Comparison of ENCODE assay signal across 8 mouse cellular contexts in the genomic region with DNA sequence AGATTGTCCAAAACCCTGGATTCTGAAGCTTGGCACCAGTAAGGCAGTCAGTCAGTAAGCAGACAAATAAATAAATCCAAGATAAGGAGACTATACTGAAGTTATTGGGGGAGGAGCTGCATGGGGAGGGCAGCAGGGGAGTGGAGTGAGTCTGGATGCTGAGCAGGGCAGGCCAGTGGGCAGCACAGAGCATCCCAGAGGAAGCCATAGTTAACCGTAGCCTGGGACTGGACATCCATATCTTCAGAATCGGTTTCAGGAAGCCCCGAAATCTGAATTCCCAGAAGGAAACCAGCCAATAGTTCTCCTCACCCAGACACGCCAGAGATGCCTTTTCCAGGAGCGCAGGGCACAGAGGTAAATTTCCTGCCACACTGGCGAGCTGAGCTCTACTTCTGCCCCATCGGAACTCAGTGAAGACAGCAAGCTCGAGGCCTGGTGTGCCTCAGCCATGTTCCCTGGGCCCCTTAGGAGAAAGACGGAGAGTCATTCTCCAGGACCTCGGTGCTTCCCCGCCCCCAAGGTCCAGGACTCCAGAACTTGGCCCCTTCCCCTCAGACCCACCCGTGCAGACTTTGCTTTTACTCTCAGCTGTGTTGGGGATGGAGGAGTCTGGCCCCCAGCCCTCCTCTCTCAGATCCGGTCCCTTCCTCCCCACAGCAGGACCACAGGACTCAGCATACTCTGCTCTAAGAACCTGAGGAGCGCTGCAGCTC. TPM values are rescaled to one million over a fixed set of nuclear protein-coding genes. Genes with fewer than 3 reads are reported as not detected.
DNase-seq lines count a peak whose midpoint lies in the region; ATAC-seq and TF ChIP-seq lines count a peak whose summit lies in the region.

No protein-coding gene starts in this region.

- H3K4me3 ChIP-seq in layer of hippocampus, adult 2 months, result peak overlapping the region; percentile 94
- H3K4me3 ChIP-seq in embryonic facial prominence, embryonic 14.5 days (ENCODE audit: low read depth, low read length), result peak overlapping the region; percentile 51
- peak overlapping the region; percentile 42 for H3K4me3 ChIP-seq in intestine, postnatal 0 days (ENCODE audit: low read depth, low read length)
- H3K4me3 ChIP-seq in neural tube, embryonic 15.5 days (replicated peaks), result peak overlapping the region; percentile 60

- no peak for DNase-seq in layer of hippocampus, adult 2 months (ENCODE audit: low spot score in 2 of 2)
- DNase-seq in layer of hippocampus, adult 9-11 months, result no peak
- no peak for DNase-seq in embryonic facial prominence, embryonic 14.5 days (ENCODE audit: low spot score)
- DNase-seq in adrenal gland, adult 8-10 months, result no peak
- no peak for DNase-seq in layer of hippocampus, postnatal 10 days (ENCODE audit: low spot score in 2 of 2)

- no peaks in the 10 kb centered on the region for H3K27me3 ChIP-seq in embryonic facial prominence, embryonic 14.5 days (replicated peaks; ENCODE audit: control insufficient read depth, insufficient read depth, low read length)
- no peaks in the 10 kb centered on the region for H3K27me3 ChIP-seq in intestine, postnatal 0 days (replicated peaks; ENCODE audit: control insufficient read depth, insufficient read depth, low read length)
- H3K27me3 ChIP-seq in neural tube, embryonic 15.5 days (replicated peaks), result no peaks in the 10 kb centered on the region

- WGBS in embryonic facial prominence, embryonic 14.5 days, result 37% methylated on average over 13 of the region's 14 CpGs
- 48% methylated on average over 14 of the region's 14 CpGs for WGBS in intestine, postnatal 0 days
- 35% methylated on average over 14 of the region's 14 CpGs for WGBS in neural tube, embryonic 15.5 days

- H3K36me3 ChIP-seq in embryonic facial prominence, embryonic 14.5 days (ENCODE audit: control insufficient read depth, insufficient read depth, low read length), result peaks cover 35% of the 10 kb centered on the region
- peaks cover 30% of the 10 kb centered on the region for H3K36me3 ChIP-seq in intestine, postnatal 0 days (ENCODE audit: control insufficient read depth, insufficient read depth)
- H3K36me3 ChIP-seq in neural tube, embryonic 15.5 days, result peaks cover 27% of the 10 kb centered on the region

- H3K9me3 ChIP-seq in embryonic facial prominence, embryonic 14.5 days (ENCODE audit: control insufficient read depth, low read length), result no peaks in the 10 kb centered on the region
- no peaks in the 10 kb centered on the region for H3K9me3 ChIP-seq in intestine, postnatal 0 days (ENCODE audit: control insufficient read depth)
- H3K9me3 ChIP-seq in neural tube, embryonic 15.5 days (replicated peaks), result no peaks in the 10 kb centered on the region

- H3K4me2 ChIP-seq in embryonic facial prominence, embryonic 14.5 days (ENCODE audit: low read depth, low read length), result peak overlapping the region; percentile 69
- H3K4me2 ChIP-seq in intestine, postnatal 0 days (replicated peaks; ENCODE audit: low read depth), result peak overlapping the region; percentile 63
- H3K4me2 ChIP-seq in neural tube, embryonic 15.5 days, result peak overlapping the region; percentile 92

- TF ChIP-seq CTCF in layer of hippocampus, adult 2 months (conservative IDR thresholded peaks at IDR 0.05), result no peak
- TF ChIP-seq CTCF in intestine, postnatal 0 days (IDR thresholded peaks at IDR 0.05; ENCODE audit: low read depth), result no peak

- H3K4me1 ChIP-seq in embryonic facial prominence, embryonic 14.5 days (ENCODE audit: control insufficient read depth, insufficient read depth, low read length), result peaks cover 8% of the 10 kb centered on the region
- H3K4me1 ChIP-seq in intestine, postnatal 0 days (replicated peaks; ENCODE audit: control insufficient read depth, insufficient read depth, low read length), result peaks cover 4% of the 10 kb centered on the region; the same call in 1 of the 2 replicates
- H3K4me1 ChIP-seq in neural tube, embryonic 15.5 days, result peaks cover 54% of the 10 kb centered on the region

- peak overlapping the region; percentile 65 for H3K9ac ChIP-seq in embryonic facial prominence, embryonic 14.5 days (ENCODE audit: low read depth, low read length)
- no peak overlapping the region for H3K9ac ChIP-seq in intestine, postnatal 0 days (ENCODE audit: low read depth, low read length)
- peak overlapping the region; percentile 73 for H3K9ac ChIP-seq in neural tube, embryonic 15.5 days (replicated peaks)

- H3K27ac ChIP-seq in layer of hippocampus, adult 2 months, result peak overlapping the region; percentile 96
- peak overlapping the region; percentile 82 for H3K27ac ChIP-seq in embryonic facial prominence, embryonic 14.5 days (replicated peaks; ENCODE audit: low read depth, low read length)
- H3K27ac ChIP-seq in intestine, postnatal 0 days (ENCODE audit: low read depth, low read length), result no peak overlapping the region
- H3K27ac ChIP-seq in neural tube, embryonic 15.5 days (replicated peaks), result peak overlapping the region; percentile 97

- ATAC-seq in embryonic facial prominence, embryonic 14.5 days (ENCODE audit: low read depth), result no peak
- ATAC-seq in intestine, postnatal 0 days, result no peak
- no peak for ATAC-seq in neural tube, embryonic 15.5 days (ENCODE audit: low FRiP score)
- ATAC-seq in monocyte, adult 5-6 weeks (replicated peaks; ENCODE audit: insufficient number of reproducible peaks, low FRiP score, low TSS enrichment, poor library complexity, severe bottlenecking), result no peak

RNA-seq across cellular contexts. Expression of gene Cpt1c, which starts 1.1 kb away (rescaled TPM):
- total RNA-seq in layer of hippocampus, adult 2 months (2021), result 100 to 1,000 TPM; 138 to 140 TPM
- 22.4 and 31.1 TPM in 2 replicates for polyA plus RNA-seq in embryonic facial prominence, embryonic 14.5 days (2014; fragmentation: Nextera tagmentation; extraction: Ambion mirVana)
- polyA plus RNA-seq in intestine, postnatal 0 days (2015; fragmentation: Nextera tagmentation; extraction: Ambion mirVana), result 3.5 and 4.5 TPM in 2 replicates
- 55.5 and 59.0 TPM in 2 replicates for polyA plus RNA-seq in neural tube, embryonic 15.5 days (2015; fragmentation: Nextera tagmentation; extraction: Ambion mirVana)
- total RNA-seq in monocyte, adult 5-6 weeks (2017), result not detected in 3 replicates
- 10 to 100 TPM; 13.7 to 28.4 (median 20.4) TPM for total RNA-seq in adrenal gland, adult 8-10 months (2022)
- total RNA-seq in layer of hippocampus, postnatal 10 days (2021), result 100 to 1,000 TPM in 1 of 2 experiments, 10 to 100 TPM in 1; 99.2 to 101 TPM

RNA-seq across cellular contexts. Expression of gene Prmt1, which starts 12.8 kb away (rescaled TPM):
- 100 to 1,000 TPM; 165 to 171 TPM for total RNA-seq in layer of hippocampus, adult 2 months (2021)
- polyA plus RNA-seq in embryonic facial prominence, embryonic 14.5 days (2014; fragmentation: Nextera tagmentation; extraction: Ambion mirVana), result 173 and 178 TPM in 2 replicates
- polyA plus RNA-seq in intestine, postnatal 0 days (2015; fragmentation: Nextera tagmentation; extraction: Ambion mirVana), result 124 and 130 TPM in 2 replicates
- polyA plus RNA-seq in neural tube, embryonic 15.5 days (2015; fragmentation: Nextera tagmentation; extraction: Ambion mirVana), result 605 and 615 TPM in 2 replicates
- 57.2 to 80.2 TPM (median 58.1 TPM) in 3 replicates for total RNA-seq in monocyte, adult 5-6 weeks (2017)
- total RNA-seq in adrenal gland, adult 8-10 months (2022), result 100 to 1,000 TPM; 221 to 296 (median 243) TPM
- 100 to 1,000 TPM; 232 to 248 TPM for total RNA-seq in layer of hippocampus, postnatal 10 days (2021)

RNA-seq across cellular contexts. Expression of gene Irf3, which starts 23.9 kb away (rescaled TPM):
- total RNA-seq in layer of hippocampus, adult 2 months (2021), result 10 to 100 TPM; 38.4 to 42.7 TPM
- polyA plus RNA-seq in embryonic facial prominence, embryonic 14.5 days (2014; fragmentation: Nextera tagmentation; extraction: Ambion mirVana), result 77.7 and 84.6 TPM in 2 replicates
- 53.2 and 56.4 TPM in 2 replicates for polyA plus RNA-seq in intestine, postnatal 0 days (2015; fragmentation: Nextera tagmentation; extraction: Ambion mirVana)
- 56.8 and 70.2 TPM in 2 replicates for polyA plus RNA-seq in neural tube, embryonic 15.5 days (2015; fragmentation: Nextera tagmentation; extraction: Ambion mirVana)
- total RNA-seq in monocyte, adult 5-6 weeks (2017), result 83.1 to 122 TPM (median 104 TPM) in 3 replicates
- total RNA-seq in adrenal gland, adult 8-10 months (2022), result 100 to 1,000 TPM; 118 to 180 (median 144) TPM
- 10 to 100 TPM; 38.1 to 42.5 TPM for total RNA-seq in layer of hippocampus, postnatal 10 days (2021)

RNA-seq across cellular contexts. Expression of gene Bcl2l12, which starts 24.9 kb away (rescaled TPM):
- total RNA-seq in layer of hippocampus, adult 2 months (2021), result 1 to 10 TPM; 2.5 to 3.7 TPM
- polyA plus RNA-seq in embryonic facial prominence, embryonic 14.5 days (2014; fragmentation: Nextera tagmentation; extraction: Ambion mirVana), result 43.2 and 48.6 TPM in 2 replicates
- 18.3 and 19.6 TPM in 2 replicates for polyA plus RNA-seq in intestine, postnatal 0 days (2015; fragmentation: Nextera tagmentation; extraction: Ambion mirVana)
- polyA plus RNA-seq in neural tube, embryonic 15.5 days (2015; fragmentation: Nextera tagmentation; extraction: Ambion mirVana), result 9.8 and 19.8 TPM in 2 replicates
- 2.7 to 13.0 TPM (median 7.7 TPM) in 3 replicates for total RNA-seq in monocyte, adult 5-6 weeks (2017)
- total RNA-seq in adrenal gland, adult 8-10 months (2022), result 10 to 100 TPM; 15.9 to 34.1 (median 22.1) TPM
- total RNA-seq in layer of hippocampus, postnatal 10 days (2021), result 1 to 10 TPM; 5.4 to 5.5 TPM

RNA-seq across cellular contexts. Expression of gene Tsks, which starts 30.6 kb away (rescaled TPM):
- 1 to 10 TPM; 1.3 to 2.0 TPM for total RNA-seq in layer of hippocampus, adult 2 months (2021)
- polyA plus RNA-seq in embryonic facial prominence, embryonic 14.5 days (2014; fragmentation: Nextera tagmentation; extraction: Ambion mirVana), result 0.30 TPM in 1 of 2 replicates, not detected in the other
- polyA plus RNA-seq in intestine, postnatal 0 days (2015; fragmentation: Nextera tagmentation; extraction: Ambion mirVana), result 0.13 TPM in 1 of 2 replicates, not detected in the other
- 0.14 and 0.24 TPM in 2 replicates for polyA plus RNA-seq in neural tube, embryonic 15.5 days (2015; fragmentation: Nextera tagmentation; extraction: Ambion mirVana)
- not detected in 3 replicates for total RNA-seq in monocyte, adult 5-6 weeks (2017)
- total RNA-seq in adrenal gland, adult 8-10 months (2022), result not detected
- total RNA-seq in layer of hippocampus, postnatal 10 days (2021), result under 1 TPM; 0.25 to 0.64 TPM

Comparison
In these comparisons a context has a peak if more than half of its experiments do, and no peak if none do; other contexts are left out.
1. H3K4me3 ChIP-seq: peak in every context shown above with its lines; median percentile 94 in layer of hippocampus, adult 2 months; 60 in neural tube, embryonic 15.5 days; 51 in embryonic facial prominence, embryonic 14.5 days; 42 in intestine, postnatal 0 days.
2. RNA of gene Cpt1c, which starts 1.1 kb away (total RNA-seq): 138 to 140 TPM in layer of hippocampus, adult 2 months, 99.2 to 101 TPM in layer of hippocampus, postnatal 10 days and 13.7 to 28.4 TPM in adrenal gland, adult 8-10 months; not detected in monocyte, adult 5-6 weeks; every median in the first group is over 10 times any median in the second.
3. Peak in every context shown above with its lines, with median percentiles within 50 percentile points of each other: H3K4me2 ChIP-seq.